Mouse (Mus musculus) mature B cell (primary cell): ENCODE results near the gene Hcfc1.

ENCODE experiments used
- in situ Hi-C: fragments of 300-500 bp; cut with MboI; formaldehyde crosslinking; loops from 2 replicates; pipeline ENCODE4 v1.14.3; 2019

Hcfc1 gene

DNA sequence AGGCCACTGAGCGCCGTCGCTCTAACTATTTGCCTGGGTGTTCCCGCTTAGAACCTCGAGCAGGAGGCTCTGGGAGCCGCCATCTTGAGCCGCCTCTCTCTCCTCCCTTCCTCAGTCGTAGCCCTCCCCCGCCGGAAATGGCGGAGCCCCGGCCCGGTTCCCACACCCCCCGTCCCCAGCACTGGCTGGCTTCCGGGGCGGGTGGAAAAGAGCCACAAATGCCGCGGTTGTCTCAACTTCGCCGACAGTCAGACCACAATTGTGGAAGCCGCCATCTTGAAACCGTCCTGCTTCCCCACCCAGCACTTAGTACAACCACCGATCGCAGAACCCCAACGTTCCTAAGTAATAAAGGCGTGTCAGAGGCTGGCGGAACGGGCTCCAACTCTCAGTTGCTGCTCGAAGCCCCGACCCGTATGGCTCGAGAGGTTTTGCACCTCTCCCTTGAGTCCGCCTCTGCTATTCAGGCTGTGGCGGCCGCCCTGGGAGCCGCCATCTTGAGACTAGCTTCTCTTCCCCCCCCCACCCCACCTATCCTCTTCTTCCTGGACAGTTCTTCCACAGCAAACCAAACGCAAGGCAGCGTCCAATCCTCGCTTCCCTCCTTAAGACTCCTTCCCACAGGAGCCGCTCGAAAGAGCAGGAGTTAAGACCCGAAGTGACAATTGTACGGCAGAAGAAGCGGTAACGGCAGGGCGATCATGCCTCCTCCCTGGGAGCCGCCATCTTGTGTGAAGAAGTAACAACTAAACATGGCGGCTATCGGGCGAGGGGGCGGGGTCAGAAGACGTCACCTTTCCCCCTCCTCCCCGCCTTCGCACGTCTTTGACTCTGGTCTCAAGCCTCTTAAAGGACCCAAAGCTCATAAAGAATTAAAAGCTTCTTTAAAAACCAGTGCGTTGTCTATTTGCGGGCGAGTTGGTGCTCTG lies at the start of gene Hcfc1:
Hcfc1 (minus strand) TSS at position 110 of the 929 bp plus-strand sequence.
- in situ Hi-C loops, result loop anchor here (10.0 kb wide), 1 partner anchor 172 kb away; no protein-coding TSS in a partner anchor

GRCm38 (mm10) chrX:74014597-74014996 lies 48.4 kb upstream of the Hcfc1 start:
- in situ Hi-C loops, result no loop called here

- in situ Hi-C loops, result no loop called here
Measured at GRCm38 (mm10) chrX:74008063-74008462, 41.9 kb upstream of the Hcfc1 start.

DNA sequence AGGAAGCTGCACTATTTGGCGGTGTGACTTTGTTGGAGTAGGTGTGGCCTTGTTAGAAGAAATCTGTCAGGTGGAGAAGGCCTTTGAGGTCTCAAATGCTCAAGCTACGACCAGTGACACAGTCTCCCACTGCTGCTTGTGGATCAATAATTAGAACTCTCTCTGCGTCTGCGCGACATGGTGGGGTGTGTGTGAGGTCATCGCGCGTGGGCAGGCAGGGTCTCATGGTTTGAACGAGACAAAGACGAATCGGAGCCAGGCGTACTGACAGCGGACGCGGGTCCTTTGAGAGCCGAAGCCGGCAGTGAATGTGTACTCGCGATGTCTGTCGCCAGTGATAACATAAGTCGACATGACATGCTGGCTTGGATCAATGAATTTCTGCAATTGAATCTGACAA lies 40.2 kb upstream of the Hcfc1 start:
- in situ Hi-C loops, result no loop called here

- in situ Hi-C loops, result no loop called here
Measured at GRCm38 (mm10) chrX:74003644-74004043, 37.5 kb upstream of the Hcfc1 start.

- in situ Hi-C loops, result no loop called here
Measured at GRCm38 (mm10) chrX:74001024-74001423, 34.9 kb upstream of the Hcfc1 start.

DNA sequence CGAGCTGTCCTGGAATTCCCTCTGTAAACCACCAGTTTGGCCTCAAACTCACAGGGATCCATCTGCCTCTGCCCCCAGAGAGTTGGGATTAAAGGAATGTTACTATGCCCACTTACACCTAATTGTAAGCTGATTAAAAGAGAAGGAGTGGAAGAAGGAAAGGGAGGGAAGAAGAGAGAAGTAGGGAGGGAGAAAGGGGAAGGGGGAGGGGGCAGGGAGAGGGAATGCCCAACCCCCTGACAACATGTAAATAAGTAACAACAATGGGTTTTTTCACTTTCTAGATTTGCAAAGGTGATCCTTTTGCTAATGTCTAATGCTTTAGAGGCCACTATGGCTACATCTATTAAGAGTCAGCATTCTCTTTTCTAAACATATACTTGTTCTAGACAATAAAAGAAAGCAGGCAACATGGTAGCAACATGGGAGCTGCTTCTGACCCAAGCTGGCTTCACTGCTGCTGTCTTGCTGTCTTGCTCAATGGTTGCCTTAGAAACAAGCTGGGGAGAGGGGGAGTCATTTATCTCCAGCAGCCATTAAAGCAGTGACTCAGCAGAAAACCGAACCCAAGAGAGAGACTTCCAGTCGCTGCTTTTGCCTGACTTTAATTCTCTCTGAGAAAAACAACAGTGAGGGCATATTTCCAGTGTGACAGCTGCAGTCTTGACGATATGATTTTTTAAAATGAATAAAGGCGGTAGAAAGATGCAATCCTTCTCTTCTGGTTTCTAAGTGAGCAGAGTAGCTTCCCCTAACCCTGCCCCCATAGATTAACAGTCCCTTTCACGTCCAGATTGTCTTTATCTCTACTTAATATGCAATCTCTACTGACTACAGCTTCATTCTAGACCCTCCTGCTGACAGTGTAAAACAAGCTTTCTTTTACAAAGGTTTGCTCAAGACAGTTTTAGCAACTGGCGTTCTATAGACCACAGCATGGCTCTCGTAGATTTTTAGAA lies 33.0 kb upstream of the Hcfc1 start:
- in situ Hi-C loops, result no loop called here

DNA sequence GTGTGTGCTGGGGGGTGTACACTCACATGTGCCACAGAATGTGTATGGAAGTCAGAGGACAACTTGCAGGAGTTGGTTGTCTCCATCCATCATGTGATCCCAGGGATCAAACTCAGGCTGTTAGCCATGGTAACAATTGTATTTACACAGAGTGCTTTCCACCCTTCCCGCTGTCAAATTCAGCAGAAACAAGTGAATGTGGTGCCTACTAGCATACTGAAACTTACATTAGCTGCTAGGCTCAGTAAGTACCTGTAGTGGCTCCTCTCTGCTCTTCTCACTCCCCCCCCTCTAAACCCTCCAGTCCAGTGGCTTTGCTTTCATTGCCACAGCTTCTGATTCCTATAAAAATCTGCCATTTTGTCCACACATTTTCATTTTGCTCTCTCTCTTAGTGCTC lies 11.6 kb upstream of the Hcfc1 start:
- in situ Hi-C loops, result no loop called here

- in situ Hi-C loops, result no loop called here
Measured at GRCm38 (mm10) chrX:73976283-73976682, 10.1 kb upstream of the Hcfc1 start.

GRCm38 (mm10) chrX:73972774-73973173 lies 6.6 kb upstream of the Hcfc1 start:
- in situ Hi-C loops, result no loop called here

DNA sequence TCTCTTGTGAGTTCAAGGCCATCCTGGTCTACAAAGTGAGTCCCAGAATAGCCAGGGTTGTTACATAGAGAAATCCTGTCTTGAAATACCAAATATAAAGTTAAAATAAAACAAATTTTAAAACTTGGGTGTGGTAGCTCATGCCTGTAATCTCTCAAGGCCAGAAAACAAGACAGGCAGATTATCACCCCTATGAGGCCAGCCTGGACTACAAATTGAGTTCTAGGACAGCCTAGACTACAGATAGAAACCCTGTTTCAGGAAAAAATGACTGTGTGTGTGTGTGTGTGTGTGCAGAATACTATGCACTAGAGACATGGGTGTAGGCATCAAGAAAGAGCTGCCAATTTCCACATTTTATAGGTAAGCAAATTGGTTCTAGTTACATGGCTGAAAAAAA lies 4.6 kb upstream of the Hcfc1 start:
- in situ Hi-C loops, result no loop called here

DNA sequence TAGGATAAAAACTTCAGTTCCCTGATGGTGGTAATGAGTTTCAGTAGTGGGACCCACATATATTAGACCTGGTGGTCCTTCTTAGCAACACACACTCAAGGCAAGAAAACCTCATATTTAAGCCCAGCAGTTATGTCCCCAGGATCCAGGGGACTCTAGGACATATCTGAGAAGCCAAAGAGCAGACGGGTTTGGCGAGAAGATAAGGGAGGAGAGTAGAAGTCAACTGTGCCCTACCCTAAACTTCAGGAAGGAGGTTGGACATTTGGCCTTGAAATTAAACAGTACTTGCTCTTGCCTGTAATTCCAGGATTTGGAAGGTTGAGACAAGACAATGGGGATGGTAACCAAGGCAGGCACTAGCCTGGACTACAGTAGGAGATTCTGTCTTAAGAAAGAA lies 3.6 kb upstream of the Hcfc1 start:
- in situ Hi-C loops, result loop anchor here (10.0 kb wide), 1 partner anchor 175 kb away; no protein-coding TSS in a partner anchor

DNA sequence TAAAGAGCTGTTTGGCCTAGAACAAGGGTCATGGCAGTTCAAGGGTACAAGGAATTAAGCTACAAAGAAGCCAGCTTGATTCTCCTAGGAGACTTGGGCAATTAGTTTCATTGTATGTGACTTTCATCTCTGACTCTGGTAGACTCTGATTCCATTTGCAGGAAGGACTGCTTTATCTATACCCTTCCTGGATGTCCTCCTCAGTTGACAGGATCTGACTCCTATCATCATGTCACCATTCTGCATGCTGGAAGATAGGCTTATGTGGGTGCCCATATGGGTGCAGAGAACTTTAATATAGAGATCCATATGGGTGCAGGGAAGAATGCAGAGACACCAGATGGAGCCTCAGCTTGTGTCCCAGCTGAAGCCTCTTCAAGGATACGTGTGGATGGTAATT lies 3.0 kb upstream of the Hcfc1 start:
- in situ Hi-C loops, result loop anchor here (10.0 kb wide), 1 partner anchor 174 kb away; no protein-coding TSS in a partner anchor

DNA sequence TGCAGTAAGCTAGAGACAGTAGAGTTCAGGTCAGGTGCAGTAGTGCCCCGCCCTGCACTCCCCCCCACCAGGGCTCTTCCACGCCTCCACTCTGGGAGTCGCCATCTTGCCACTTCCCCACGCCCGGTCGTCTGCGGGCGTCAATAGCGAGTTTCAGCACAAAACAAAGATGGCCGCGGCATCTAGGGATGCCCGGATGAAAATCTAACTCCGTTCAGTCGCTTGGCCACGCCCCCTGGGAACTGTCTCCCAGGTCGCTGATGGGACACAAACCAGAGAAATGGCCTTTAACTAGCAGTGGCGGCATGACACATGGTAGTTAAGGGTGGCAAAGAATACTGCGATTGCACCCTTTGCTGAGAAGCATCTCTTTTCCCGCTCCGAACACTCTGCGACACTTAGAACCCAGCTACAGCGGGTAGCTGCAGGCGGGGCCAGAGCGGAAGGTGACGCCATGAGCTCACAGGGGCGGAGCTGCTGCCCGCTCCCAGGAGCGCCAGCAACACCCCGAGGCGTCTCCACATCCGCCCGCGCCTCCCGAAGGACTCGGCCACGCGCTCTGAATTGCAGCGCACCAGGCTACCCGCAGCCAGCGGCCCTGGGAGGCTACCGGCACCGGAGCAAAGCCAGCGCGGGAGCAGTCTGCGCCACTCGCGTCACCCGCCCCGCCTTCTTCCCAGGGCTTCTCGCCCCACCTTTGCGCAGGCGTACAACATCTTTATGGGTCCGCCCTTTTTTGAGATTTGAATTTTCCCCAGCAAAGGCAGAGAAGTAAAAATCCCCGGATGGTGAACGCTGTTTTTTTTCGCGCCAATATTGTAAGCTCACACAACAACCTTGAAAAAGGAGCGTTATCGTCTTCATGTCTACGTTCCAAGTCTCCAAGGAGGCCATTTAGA lies 1.3 kb upstream of the Hcfc1 start:
- in situ Hi-C loops, result loop anchor here (10.0 kb wide), 1 partner anchor 173 kb away; no protein-coding TSS in a partner anchor

DNA sequence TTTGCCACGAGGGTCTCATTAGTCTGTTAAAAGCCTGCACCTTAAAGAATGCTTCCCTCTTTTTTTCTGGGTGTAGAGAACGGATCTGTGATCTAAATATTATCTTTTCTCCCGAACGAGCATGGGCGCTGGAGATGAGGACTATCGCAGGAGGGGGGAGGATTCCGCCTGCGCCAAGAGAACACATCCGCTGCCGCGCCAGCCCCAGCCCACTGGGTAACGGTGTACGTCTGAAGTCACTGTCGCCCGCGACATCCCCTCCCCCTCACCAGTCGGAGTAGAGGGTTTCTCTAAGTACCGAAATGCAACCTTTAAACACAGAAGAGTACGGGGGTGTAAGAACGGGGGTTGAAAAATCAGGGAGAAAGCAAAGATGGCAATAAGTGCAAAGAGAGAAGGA lies 850 bp downstream of the Hcfc1 start:
- in situ Hi-C loops, result loop anchor here (10.0 kb wide), 1 partner anchor 171 kb away; no protein-coding TSS in a partner anchor

DNA sequence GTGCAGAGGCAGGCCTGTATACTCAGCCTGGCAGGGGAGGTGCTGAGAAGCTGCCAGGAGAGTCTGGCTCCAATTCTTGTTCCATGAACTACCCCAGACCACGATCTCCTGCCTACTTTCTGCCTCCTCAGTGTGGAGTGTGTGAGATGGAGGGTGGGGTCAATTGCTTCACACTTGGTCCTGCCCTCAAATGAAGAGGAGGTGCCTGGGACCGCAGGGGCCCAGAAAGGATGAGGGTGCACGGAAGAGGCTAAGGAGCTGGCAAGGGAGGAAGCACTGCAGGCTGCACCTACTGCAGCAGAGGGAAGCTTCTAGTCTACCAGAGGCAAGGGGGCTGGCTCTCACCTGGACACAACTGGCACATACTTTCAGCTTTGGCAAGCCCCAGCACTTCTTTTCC lies 1.8 kb downstream of the Hcfc1 start:
- in situ Hi-C loops, result loop anchor here (10.0 kb wide), 1 partner anchor 170 kb away; no protein-coding TSS in a partner anchor

GRCm38 (mm10) chrX:73954988-73955387 lies 11.2 kb downstream of the Hcfc1 start:
- in situ Hi-C loops, result no loop called here

DNA sequence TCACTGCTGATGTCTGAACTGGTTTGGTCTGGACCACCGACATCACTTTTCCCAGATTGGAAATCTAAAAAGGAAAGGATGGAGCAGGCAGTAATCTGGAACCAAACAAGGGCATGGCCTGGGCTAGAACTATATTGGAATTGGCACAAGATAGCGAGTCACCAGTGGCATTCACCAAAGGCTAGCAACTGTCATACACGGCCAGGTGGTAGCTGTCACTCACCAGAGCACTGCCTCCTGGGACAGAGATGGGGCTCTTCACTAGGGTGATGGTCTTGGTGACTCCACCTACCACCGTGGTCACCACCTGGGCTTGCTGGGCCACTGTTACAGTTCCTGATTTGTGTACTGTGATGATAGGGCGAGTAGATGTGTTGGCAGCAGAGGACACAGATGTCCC lies 13.6 kb downstream of the Hcfc1 start:
- in situ Hi-C loops, result no loop called here

GRCm38 (mm10) chrX:73949341-73949740 lies 16.8 kb downstream of the Hcfc1 start:
- in situ Hi-C loops, result no loop called here

GRCm38 (mm10) chrX:73948647-73949046 lies 17.5 kb downstream of the Hcfc1 start:
- in situ Hi-C loops, result no loop called here

DNA sequence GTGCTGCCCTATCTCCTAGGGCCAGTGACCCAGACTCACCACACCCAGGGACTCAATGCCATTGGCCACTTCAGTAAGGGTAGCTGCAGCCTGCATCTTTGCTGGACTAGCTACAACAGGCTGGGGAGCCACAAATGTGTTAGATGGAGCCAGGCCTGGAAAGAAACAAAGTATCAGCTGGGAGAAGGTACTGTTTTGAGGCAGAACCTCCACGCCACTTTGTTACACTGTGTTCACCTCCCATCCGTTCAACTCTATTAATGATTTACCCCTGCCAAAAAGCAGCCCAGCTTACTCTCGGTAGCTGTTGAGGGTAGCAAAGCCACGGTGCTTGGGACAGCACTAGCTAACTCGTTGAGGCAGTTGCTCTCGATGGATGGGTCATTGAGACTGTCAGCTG lies 19.3 kb downstream of the Hcfc1 start:
- in situ Hi-C loops, result no loop called here
